Mouse (Mus musculus) heart, postnatal 25 days (tissue): ENCODE measurements around the gene Gm20403. TPM values are rescaled to one million over a fixed set of nuclear protein-coding genes. Genes with fewer than 3 reads are reported as not detected.
"Not testable (repeated sequence)": the region's sequence is repeated elsewhere in the genome, so short reads cannot be mapped to it uniquely, and the experiment has no call there.

ENCODE experiments used
- DNase-seq: peaks from one replicate; pipeline ENCODE4 v3.0.0; 2022; ENCODE audit warnings: low spot score
- intact Hi-C: fragments of 180-260 bp; cut with DNase I; formaldehyde crosslinking; loops from one replicate; pipeline ENCODE4 v1.15.1; 2025
- total RNA-seq, 2 experiments: library from RNA; stranded (reverse); gene quantifications; 2 replicates each; pipeline ENCODE4 v1.2.3; 2021

The Gm20403 gene
- not detected for total RNA-seq

DNA sequence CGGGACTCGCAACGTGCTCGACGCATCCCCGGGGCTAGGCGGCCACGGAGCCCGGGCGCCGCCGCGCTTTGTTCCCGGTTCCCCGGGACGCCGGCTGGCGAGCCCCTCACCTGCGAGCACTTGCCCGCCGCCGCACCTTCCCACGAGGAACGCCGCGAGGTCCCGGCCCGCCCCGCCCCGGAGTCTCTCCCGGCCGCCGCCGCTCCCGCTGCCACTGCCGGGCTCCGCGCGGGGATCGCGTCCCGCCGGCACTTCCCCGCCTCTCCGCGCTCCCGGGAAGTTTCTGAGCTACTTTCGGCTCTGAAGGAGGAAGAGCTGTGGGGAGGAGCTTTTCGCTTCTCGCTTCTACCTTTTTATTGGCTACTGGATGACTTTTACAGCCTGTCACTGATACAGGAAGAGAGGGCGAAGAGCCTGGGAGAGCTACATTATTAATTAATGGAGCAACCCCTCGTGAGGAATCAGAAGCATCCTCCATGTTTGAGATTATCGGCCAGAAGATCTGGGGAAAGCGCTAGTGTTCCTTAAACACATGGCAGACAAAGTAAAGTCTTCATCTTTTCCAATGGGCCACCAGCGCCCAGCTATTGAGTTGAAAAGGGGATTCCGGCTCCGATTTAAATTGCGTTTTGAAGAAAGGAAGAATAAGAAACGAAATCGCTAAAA lies at the start of gene Gm20403:
TSS of gene Gm20403 (minus strand) at position 478 of the 666 bp plus-strand sequence.
- peak; percentile 61 for DNase-seq
- intact Hi-C loops = loop anchor here (5.0 to 10.0 kb wide), 3 partner anchors 121 to 316 kb away; partner anchors contain the start of genes Cfl2 and Ppp2r3c

DNA sequence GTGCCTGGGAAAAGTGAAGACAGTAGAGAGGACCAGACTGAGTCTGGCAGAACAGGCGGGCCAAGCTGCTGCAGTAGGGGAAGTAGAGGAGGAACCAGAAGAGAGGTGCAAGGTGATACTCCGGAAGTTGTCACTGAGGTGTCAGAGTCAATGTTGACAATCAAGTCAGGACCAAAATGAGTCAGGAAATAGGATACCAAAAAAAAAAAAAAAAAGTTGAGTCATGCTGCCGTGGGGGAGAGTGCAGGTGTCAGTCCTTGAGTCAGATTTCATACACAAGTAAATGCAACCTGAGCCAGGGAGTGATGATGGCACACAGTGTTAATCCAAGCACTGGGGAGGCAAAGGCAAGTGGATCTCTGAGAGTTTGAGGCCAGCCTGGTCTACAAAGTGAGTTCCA lies 40.8 kb upstream of the Gm20403 start:
- intact Hi-C loops = no loop called here
- DNase-seq = no peak

DNA sequence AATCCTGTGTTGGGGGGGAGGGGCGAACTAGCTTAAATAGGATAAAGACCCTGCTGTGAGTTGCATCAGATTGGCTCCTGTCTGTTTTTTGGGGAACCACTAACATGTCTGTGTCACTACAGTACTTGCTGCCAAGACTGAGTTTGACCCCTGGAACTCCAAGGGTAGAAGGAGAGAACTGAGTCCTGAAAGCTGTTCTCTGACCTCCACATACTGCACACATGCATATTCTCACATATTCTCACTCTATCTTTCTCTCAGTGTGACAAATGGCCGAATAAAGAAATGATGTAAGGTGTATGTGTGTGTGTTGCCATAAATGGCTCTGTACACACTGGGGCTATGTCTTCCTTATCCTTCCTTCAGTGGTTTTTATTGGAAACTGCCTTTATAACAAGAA lies 37.0 kb upstream of the Gm20403 start:
- no peak for DNase-seq
- intact Hi-C loops = no loop called here

DNA sequence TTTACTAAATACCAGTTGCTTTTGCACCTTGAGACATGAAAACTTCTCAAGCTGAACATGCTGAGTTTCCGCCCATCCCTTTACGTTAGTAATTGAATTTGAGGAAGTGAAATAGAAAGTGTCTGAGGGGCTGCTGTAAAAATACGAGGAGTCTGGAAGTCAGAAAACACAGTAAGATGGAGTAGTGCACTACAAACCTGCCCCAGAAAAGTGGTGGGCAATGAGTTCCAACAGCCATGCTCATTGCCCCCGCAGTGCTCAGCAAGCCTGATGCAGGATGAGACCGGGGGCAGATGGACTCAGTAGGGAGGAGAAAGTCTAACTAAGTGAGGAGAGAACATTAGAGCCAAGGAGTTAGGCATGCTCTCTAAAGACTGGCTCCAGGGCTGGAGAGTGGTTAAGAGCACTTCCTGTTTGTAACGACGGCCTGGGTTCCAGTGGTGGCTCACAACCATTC lies 33.1 kb upstream of the Gm20403 start:
- no peak for DNase-seq

DNA sequence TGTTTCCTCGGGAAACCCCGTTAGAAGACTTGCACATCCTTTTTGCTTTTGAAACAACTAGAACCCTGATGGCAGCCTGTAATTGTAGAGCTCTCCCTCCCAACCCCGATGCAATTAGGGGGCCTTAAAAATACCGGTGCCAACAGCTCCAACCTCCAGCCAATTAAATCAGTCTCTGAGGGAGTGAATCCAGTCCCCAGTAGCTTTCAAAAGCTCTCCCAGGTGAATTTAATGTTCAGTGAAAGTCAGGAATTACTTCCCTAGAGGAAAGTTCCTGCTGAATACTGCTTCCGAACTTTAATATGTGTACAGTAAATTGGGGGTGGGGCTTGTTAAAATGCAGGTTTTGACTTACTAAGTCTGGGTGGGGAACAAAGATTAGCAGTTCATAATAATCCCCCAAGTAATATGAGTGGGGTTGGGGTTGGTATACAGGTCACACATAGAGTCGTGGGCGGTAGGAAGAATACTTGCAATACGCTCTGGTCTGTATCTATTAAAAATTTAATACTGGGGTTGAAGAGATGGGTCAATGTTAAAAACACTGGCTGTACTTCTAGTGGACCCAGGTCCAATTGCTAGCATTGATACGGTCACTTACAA lies 30.9 kb upstream of the Gm20403 start:
- DNase-seq = no peak
- intact Hi-C loops = no loop called here

More for the DNA sequence above, 33.1 kb upstream of the Gm20403 start:
- intact Hi-C loops = no loop called here

DNA sequence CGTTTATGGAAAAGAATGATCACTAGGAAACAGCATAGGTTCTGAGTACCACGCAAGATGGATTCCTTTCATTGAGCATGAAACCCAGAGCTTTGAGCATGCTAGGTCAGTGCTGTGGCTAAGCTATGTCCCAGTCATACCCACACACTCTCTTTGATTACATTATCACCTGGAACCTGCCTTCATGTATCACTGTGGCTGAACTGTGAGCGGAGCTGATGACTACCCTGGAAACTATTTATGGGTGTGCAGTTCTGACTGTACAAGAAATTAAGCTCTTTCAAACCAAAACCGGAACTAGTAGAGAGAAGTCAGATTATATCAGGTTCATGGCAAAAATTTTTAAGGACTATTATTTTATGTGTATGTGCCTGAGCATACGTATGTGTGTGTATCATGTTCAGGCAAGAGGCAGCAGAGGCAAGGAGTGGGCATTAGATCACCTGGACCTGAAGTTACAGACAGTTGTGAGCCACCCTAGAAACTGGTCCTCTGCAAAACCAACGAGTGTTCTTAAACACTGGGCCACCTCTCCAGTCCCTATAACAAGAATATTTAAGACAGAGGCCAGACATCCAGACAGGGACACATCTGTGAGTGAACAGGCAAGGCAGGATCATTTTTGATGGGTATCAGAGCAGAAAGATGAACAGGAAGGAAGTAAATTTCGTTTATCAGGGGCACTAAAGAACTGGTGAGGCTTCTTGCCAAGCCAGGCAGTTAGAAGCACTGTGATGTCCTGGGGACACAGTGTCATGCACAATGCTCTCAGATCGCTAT lies 30.2 kb upstream of the Gm20403 start:
- intact Hi-C loops = no loop called here

DNA sequence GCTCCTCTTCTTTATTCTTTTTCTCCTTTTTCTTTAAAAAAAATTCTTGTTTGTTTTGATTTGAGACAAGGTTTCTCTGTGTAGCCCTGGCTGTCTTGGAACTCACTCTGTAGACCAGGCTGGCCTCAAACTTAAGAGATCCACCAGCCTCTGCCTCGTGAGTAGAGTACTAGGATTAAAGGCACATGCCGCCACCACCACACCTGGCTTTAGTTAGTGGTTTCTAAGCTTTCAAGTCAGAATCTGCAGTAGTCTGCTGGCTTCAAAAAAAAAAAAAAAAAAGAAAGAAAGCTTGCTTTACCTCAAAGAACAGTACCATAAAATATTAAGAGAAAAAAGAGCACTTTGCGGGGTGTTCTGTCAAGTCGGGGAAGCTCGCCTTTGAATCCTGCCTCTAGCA lies 29.1 kb upstream of the Gm20403 start:
- no peak for DNase-seq
- intact Hi-C loops = no loop called here

More for the DNA sequence above, 30.2 kb upstream of the Gm20403 start:
- DNase-seq = no peak

DNA sequence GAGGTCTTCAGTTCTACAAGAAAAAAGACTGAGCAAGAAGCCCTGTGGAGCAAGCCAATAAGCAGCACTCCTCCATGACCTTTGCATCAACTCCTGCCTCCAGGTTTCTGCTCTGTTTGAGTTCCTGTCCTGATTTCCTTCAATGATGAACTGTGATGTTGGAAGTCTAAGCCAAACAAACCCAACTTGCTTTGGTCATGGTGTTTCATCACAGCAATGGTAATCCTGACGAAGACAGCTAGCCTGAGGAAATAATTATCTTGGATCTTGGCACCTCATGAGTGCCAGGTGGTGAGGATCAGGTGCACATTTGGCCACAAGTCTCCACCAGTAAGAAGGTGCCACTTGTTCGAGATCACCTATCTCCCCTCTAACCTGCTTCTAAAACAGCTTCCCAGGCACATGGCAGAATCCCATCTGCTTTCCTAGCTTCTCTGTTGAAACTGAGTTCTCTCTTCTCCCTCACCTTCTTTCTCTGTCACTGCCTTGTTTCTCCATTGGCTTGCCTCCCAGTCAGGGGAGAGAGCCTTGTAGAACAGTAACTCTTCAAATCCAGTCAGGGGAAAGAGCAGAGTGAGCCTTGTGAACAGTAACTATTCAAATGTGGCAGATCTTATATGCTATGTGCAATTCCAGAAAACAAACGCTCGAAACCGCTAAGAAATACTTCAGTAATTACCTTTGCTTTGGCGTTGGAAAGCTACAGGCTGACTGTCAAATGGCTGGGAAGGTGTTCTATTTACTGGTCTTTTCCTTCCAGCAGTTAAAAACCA lies 27.5 kb upstream of the Gm20403 start, which contains the start of gene Baz1a:
TSS of gene Baz1a (minus strand) at position 723 of the 773 bp plus-strand sequence.
- no peak for DNase-seq
- intact Hi-C loops = no loop called here

DNA sequence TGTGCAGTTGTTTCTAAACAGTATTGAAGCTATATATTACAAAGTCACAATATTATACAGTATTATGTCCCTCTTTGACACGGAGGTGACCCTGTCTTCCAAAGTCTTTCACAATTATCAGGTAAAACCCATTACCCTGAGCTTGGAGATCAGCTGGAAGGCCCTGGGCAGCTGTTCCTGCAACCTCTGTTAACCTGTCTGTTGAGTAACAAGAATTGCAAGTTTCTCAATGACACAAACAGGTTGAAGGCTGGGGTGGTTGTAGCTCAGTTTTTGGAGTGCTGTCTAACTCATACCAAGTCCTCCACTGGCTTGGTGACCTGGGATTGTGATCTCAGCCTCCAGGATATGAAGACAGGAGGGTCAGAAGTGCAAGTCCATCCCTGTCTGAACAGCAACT lies 26.7 kb upstream of the Gm20403 start:
- no peak for DNase-seq
- intact Hi-C loops = no loop called here

DNA sequence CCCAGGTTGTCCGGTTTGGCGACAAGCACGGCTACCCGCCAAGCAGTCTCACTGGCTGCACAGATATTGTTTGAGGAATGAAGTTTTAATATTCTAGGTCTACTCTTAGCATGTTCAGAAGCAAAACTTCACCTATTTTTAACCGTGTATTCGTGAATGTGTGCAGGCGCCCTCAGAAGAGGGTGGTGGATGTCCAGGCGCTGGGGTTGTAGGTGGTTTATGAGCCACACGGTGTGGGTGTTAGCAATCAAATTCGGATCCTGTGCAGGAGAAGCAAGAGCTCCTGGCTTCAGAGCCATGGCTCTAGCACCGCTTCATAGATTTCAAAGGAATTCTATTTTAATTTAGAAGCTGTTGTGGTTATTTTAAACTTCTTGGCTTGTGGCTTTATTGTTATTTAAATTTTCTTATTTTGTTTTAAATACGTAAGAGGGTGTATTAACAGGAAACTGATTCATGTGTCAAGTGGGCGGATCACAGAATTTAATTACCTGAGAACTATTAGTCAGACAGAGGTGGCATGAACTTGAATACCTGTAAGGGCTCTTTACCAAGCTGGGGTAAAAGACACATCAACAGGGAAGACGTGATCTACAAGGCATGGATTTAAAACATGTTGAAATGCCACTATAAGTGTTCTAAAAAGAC lies 21.2 kb upstream of the Gm20403 start:
- intact Hi-C loops = no loop called here
- DNase-seq = no peak

DNA sequence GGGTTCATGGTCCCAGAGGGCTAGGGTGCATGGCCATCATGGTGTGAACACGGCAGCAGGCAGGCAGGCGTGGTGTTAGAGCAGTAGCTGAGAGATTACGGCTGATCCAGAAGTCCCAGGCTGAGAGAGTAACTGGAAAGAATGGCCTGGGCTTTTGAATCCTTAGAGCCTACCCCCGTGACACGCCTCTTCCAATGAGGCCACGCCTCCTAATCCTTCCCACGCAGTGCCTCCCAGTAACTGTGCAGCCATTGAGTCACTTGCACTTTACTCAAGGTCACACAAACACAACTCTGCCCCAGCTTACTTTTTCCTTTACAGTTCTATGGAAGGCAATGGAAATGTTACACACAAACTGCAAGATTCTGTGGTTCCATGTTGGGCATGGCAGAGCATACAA lies 19.7 kb upstream of the Gm20403 start:
- intact Hi-C loops = no loop called here
- DNase-seq = no peak

DNA sequence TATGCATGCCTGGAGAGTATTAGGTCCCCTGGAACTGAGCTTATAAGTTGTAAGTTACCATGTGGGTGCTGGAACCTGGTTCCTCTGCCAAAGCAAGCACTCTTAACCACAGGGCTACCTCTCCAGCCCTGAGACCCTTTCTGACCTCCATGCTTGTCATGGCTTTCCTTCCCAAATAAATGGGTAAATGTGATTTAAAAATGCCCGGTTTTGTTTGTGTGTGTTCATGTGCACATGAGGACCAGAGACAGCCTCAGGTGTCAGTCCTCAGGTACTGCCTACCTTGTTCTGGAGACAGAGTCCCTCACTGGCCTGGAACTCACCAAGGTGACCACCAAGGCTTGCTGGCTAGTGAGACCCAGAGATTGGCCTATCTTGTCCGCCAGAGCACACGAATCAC lies 18.1 kb upstream of the Gm20403 start:
- intact Hi-C loops = no loop called here
- DNase-seq = no peak

DNA sequence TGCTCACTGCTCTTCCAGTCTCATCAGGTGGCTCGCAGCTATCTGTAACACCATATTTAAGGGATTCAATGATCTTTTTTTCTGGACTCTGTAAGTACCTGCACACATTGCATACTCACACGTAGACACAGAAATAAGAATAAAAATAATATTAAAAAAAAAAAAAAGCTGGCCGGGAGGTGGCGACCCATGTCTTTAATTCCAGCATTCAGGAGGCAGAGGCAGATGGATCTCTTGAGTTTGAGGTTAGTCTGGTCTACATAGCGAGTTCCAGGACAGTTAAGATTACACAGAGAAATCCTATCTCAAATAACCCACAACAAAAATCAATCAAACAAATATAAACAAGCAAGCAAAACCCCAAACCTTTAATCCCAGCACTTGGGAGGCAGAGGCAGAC lies 17.5 kb upstream of the Gm20403 start:
- no peak for DNase-seq

DNA sequence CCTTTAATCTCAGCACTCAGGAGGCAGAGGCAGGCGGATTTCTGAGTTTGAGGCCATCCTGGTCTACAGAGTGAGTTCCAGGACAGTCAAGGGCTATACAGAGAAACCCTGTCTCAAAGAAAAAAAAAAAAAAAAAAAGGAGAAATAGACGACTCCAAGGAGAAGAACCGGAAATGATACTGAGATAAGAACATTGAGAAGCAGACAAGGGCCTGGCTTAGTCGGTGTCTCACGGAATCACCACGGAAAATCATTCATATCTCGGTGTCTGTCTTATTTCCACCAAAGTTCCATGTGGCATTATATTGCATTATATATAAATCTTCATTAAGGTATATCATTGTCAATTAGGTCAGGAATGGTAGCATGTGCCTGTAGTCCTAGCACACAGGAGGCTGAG lies 16.2 kb upstream of the Gm20403 start:
- intact Hi-C loops, DNase-seq: not testable (repeated sequence)

More for the DNA sequence above, 17.5 kb upstream of the Gm20403 start:
- intact Hi-C loops = no loop called here

DNA sequence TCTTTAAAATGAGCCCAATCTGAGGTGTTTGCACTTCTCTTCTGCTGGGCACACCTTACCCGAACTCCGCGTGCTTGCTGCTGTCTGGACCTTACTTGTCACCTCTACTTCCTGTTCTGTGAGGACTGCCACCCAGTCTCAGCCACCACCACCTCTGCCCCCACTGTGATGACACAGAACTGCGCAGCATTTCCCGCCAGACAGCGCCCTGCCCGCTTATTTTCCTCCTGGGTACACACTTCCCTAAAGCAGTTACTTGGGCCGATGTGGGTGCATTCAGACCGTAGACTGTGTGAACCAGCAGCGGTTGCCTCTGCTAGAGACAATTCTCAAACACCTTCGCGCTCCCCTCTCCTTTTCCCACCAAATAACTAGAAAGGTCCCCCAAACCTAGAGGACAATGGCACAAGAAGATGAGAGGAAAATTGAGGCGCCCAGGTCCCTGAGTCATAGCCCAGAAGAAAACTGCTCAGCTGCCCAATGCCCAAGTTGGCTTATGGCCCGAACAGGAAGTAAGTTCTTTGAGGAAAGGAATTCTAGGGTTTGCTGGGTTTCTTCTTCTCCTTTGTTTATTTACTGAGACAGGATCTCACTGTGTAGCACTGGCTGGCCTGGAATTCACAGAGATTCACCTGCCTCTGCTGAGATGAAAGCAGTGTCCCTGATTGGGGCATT lies 12.8 kb upstream of the Gm20403 start:
- intact Hi-C loops = no loop called here
- peak; percentile 27 for DNase-seq

DNA sequence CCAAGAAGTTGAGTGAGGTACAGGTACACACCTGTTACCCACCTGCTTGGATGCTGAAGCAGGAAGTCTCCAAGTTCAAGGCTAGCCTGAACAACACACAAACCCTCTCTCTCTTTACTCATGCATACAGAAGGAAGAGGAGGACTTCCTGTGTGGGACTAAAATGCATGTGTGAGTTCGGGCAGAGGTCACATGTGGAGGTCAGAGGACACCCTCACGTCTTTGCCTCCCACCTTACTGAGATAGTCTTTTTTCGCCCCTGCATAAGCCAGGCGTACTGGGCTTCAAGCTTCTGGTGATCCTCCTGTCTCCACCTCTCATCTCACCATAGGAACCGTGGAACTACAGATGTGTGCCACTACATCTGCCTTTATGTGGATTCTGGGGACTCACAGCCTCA lies 12.1 kb upstream of the Gm20403 start:
- DNase-seq = no peak
- intact Hi-C loops = no loop called here

DNA sequence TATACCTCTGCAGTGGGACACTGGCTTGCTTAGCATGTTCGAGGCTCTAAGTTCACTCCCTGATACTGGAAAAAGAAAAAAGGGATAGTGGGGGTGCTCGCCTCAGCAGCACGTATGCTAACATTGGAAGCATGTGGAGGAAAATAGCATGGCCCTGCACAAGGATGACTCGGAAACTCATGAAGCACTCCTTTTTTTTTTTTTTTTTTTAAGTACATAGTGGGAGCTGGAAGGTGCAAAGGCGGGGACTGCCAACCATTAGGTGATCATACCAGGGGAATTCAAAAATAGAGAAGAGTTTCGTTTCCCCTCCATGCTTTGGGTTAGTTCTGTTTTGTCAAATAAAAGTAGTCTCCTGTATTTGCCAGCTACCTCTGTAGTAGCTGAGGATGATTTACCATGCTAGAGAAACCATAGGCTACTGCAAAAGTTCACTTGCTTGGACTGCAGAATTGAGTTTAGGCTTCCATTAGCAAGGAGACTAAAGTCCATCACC lies 10.7 kb upstream of the Gm20403 start:
- DNase-seq = no peak
- intact Hi-C loops = no loop called here

DNA sequence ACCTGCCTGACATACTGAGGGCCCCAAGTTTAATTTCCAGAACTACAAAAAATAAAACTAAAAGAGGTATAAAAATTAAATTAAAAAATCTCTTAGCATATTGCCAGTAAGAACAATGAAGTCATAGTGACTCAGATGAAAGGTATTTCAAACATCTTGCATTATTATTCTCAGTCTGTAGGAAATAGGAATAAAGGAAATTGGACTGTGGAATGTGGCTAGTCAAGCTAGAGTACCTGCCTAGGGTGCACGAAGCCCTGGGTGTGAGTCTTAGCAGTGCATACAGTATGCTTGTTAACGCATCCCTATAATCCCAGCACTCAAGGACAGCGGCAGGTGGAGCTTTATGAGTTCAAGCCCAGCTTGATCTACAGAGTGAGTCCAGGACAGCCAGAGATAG lies 9.6 kb upstream of the Gm20403 start:
- no peak for DNase-seq
- intact Hi-C loops = no loop called here

DNA sequence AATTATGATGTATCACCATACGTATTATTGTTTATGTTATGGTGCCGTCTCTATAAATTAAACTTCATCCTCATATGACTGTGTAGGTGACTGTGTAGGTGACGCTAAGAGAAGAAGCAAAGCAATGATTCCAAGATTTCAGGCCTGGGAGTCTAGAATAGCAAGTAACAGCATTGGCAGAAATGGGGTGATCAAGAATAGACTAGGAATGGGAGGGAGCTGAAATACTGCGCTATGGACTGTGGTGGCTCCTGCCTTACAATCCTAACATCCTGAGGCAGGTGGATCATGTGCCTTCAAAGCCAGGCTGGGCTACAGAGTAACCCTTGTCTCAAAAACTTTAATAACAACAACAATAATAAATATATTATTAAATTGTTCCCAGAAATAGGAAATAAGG lies 8.1 kb upstream of the Gm20403 start:
- DNase-seq = no peak
- intact Hi-C loops = no loop called here
